Mouse (Mus musculus): ENCODE measurements around the gene Rnf217. TPM values are rescaled to one million over a fixed set of nuclear protein-coding genes. Genes with fewer than 3 reads are reported as not detected.
A peak's percentile ranks its signal among the peaks of the same experiment; 100 is the strongest.

Gene Rnf217
- polyA plus RNA-seq, 1 experiment, result 1.7 TPM

- no peak for DNase-seq (ENCODE audit: low read depth)
Observed at GRCm38 (mm10) chr10:31501644-31502043, 107.3 kb downstream of the Rnf217 start.

- DNase-seq (ENCODE audit: low read depth), result no peak
Observed at GRCm38 (mm10) chr10:31496931-31497330, 112.1 kb downstream of the Rnf217 start.

DNA sequence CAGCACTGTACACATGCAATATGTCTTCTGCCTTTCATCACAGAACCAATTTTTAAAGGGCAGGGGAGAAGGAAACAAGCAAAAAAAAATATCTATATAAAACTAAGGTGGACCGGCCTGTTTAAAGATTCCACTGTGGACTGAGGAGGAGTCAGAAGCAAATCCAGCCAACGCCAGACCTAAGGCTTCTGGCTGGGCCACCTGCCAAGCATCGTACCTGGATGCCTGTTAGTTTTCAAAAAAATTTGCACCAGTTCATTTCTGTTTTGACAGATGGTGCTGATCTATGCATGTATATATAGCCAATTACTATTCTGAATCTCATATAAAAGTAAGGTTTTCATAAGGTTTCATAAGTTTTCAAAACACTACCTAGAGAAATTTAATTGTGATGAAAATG, 113.2 kb downstream of the Rnf217 start:
- no peak for DNase-seq (ENCODE audit: low read depth)

DNA sequence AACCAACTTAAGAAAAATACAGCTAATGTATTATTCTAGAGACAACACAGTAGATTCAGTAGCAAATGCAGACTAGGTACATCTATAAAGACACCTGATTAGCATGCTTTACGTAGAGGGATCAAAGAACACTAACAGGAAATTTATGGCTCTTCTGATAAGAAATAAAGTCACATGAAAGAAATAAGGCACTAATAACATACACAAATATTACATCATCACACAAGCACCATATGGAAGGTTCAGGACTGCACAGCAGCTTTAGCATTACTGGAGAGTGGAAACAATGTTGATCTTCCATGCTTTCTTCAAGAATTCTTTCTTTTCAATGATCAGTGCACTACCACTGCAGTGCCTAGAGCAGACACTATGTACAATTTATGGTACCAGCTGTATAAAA, 114.7 kb downstream of the Rnf217 start:
- no peak for DNase-seq (ENCODE audit: low read depth)

DNA sequence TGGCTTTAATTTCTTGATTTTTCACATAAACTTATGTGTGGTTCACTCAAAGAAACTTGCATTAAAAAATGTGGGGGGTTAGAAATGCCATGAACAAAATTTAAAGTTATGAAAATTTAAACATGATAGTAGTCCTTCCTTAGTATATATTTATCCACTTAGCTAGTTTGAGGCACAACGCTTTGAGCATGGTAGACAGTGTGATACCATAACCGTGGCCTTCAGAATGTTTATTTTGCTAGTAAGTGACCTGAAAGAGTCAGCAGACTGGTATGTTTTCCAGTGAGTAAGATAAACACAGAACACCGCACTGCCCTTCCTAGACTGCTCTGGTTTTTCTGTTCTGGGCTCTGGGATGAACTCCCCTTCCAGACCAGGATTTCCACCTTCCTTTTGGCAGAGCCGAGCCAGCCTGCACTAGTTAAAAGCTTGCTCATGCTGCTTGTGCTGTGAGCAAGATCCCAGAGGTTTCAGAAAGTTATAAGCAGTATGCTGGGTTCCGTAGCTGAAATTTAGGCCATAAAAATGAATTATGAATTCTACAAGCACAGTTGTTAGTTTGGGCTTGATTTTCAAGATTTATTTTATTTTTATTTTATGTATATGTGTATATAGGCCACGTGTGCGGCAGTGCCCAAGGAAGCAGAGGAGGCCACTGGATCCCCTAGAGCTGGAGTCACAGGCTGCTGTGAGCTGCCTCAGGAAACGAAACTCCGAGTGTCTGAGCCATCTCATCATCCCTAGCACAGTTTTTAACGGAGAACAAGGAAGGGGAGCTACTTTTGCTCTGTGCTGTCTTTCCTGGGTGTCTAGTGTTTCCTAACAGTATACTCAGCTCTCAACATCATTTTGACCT, 141.7 kb downstream of the Rnf217 start:
- DNase-seq (ENCODE audit: low read depth), result no peak

- DNase-seq (ENCODE audit: low read depth), result no peak
Observed at GRCm38 (mm10) chr10:31465840-31466541, 143.0 kb downstream of the Rnf217 start.

GRCm38 (mm10) chr10:31465424-31465823, 143.6 kb downstream of the Rnf217 start:
- no peak for DNase-seq (ENCODE audit: low read depth)

GRCm38 (mm10) chr10:31463044-31463443, 145.9 kb downstream of the Rnf217 start:
- no peak for DNase-seq (ENCODE audit: low read depth)

DNA sequence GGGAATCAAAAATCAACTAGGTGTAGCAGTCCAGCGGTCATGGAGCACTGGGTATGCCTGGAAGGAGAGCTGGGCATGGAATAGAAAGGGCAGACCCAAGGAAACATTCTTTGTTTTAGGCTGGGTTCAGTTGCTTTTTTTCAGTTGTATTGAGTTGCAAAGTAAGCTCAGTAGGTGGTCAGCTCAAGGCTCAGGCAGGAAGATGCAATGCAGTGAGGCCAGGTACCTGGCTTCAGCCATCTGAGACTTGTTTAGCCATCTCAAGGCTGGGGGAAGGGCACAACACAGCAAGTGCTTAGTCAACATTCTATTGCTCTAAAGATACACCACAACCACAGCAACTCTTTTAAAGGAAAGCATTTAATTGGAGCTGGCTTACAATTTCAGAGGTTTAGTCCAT, 152.2 kb downstream of the Rnf217 start:
- DNase-seq (ENCODE audit: low read depth), result no peak

DNA sequence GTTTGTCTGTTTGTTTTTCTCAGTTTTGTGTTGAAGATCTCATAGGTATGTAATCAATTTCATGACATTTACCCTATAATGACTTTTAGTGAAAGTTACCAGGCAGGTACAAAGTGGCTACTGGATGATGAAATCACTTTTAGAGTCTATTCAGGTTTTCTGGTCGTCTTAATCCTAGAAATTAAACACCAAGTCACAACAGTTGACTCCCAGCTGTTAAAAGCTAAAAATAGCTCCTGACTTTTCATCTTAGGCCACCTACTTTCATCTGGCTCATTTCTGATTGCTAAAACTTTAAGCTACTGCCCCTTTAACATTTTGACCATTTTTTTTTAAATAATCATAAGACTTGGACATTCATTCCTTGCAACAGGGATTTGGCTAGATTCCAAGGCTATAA, 161.9 kb downstream of the Rnf217 start:
- DNase-seq (ENCODE audit: low read depth), result no peak

DNA sequence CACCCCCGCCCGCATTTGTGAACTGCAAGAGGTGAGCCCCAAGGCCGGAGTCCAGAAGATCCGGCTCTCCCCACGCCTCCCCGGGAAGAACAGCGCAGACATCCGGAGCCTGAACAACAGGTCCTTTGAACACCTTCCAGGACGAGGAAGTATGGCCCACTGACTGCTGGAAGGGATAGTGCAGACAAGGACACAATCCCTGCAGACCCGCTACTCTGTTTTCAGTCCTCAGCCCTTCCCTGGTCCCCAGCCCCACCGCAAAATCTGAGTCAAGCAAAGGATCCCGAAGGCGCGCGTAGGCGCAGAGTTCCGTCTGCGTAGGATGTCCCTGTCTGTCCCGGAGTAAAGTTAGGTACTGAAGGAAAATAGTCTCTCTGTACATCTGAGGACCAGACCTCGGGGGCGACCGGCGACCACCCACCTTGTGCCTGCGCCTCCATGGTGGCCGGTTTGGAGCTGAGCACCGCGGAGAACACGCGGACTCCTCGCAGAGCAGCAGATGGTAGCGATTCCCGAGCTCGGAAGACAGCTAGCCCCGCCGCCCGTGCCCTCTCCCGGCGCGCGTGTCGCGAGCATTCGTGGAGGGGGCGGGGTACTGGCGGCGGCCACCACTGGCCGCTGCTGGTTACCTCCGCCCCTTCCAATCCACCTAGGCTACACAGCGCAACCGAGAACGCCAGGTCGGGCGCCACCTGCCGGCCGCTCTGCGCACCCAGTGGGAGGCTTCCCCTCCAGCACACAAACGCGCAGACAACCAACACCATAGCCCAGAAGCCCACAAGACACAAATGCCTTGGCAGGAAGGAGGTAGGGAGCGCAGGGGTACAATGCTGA, 163.5 kb downstream of the Rnf217 start, which contains the start of gene Tpd52l1:
TSS of gene Tpd52l1 (minus strand) at position 668 of the 834 bp plus-strand sequence.
- DNase-seq (ENCODE audit: low read depth), result peak; percentile 23

GRCm38 (mm10) chr10:31444206-31444605, 164.8 kb downstream of the Rnf217 start:
- DNase-seq (ENCODE audit: low read depth), result no peak

Other genes starting within 250 kb of the Rnf217 start
- gene Tpd52l1, start 163.2 kb downstream of the Rnf217 start, polyA plus RNA-seq (2012; rRNA removed), result 56.5 and 81.5 TPM in 2 replicates

All from gonadal fat pad, adult 2 months (tissue).